Mouse (Mus musculus): ENCODE measurements around the gene Artn.

GRCm38 (mm10) chr4:117912685-117913273, 16.8 kb downstream of the Artn start:
- no peak for TF ChIP-seq CTCF (IDR thresholded peaks at IDR 0.05; ENCODE audit: insufficient read depth, low read length)
- no peak for TF ChIP-seq POLR2A (IDR thresholded peaks at IDR 0.05; ENCODE audit: borderline replicate concordance, extremely low read depth, low read depth, low read length)
